Mouse (Mus musculus) midbrain, embryonic 13.5 days (tissue): ENCODE results near the gene Shisal2b. TPM values are rescaled to one million over a fixed set of nuclear protein-coding genes. Genes with fewer than 3 reads are reported as not detected.

Source experiments
- ATAC-seq: fragments of 200-750 bp; cut with Nextera tagmentation; 2 replicates; pipeline ENCODE4 v1.8.0; 2017; ENCODE audit warnings: mild to moderate bottlenecking, moderate TSS enrichment, moderate library complexity
- H3K27ac ChIP-seq: fragments of 300-500 bp; sonication (generic); 2 replicates; pipeline ENCODE4 v1.5.1; 2015; ENCODE audit warnings: inconsistent platforms, mild to moderate bottlenecking, moderate library complexity
- H3K27me3 ChIP-seq: fragments of 300-500 bp; sonication (generic); 2 replicates; pipeline ENCODE4 v1.6.1; 2015; ENCODE audit warnings: mild to moderate bottlenecking, inconsistent platforms
- H3K36me3 ChIP-seq: fragments of 300-500 bp; sonication (generic); 2 replicates; pipeline ENCODE4 v1.6.1; 2015; ENCODE audit warnings: mild to moderate bottlenecking, inconsistent platforms
- H3K4me1 ChIP-seq: fragments of 300-500 bp; sonication (generic); replicated peaks from 2 replicates; pipeline ENCODE4 v1.6.1; 2015; ENCODE audit warnings: inconsistent platforms
- H3K4me2 ChIP-seq: fragments of 300-500 bp; sonication (generic); replicated peaks from 2 replicates; pipeline ENCODE4 v1.6.1; 2015; ENCODE audit warnings: moderate library complexity, mild to moderate bottlenecking, inconsistent platforms
- H3K4me3 ChIP-seq: fragments of 300-500 bp; sonication (generic); replicated peaks from 2 replicates; pipeline ENCODE4 v1.5.1; 2015; ENCODE audit warnings: mild to moderate bottlenecking, inconsistent platforms
- H3K9ac ChIP-seq: fragments of 300-500 bp; sonication (generic); replicated peaks from 2 replicates; pipeline ENCODE4 v1.6.1; 2015; ENCODE audit warnings: mild to moderate bottlenecking, inconsistent platforms
- H3K9me3 ChIP-seq: fragments of 300-500 bp; sonication (generic); 2 replicates; pipeline ENCODE4 v1.6.1; 2016; ENCODE audit warnings: mild to moderate bottlenecking, inconsistent platforms
- WGBS: fragments of 180-500 bp; shearing (Covaris S2); methylation state at CpG from one replicate; pipeline ENCODE4 v1.1.7; 2015; 5-methylcytosine and 5-hydroxymethylcytosine counted together
- polyA plus RNA-seq: library from polyadenylated mRNA; unstranded; fragments of >200 nt; fragmentation: Nextera tagmentation; extraction: Ambion mirVana; gene quantifications from 2 replicates; pipeline ENCODE4 v1.2.1, GENCODE M21; 2015

Gene Shisal2b
- polyA plus RNA-seq, 1 experiment from 2014 or later = 0.71 TPM

GRCm38 (mm10) chr13:104843295-104844089 lies 20.2 kb downstream of the Shisal2b start:
- no peaks in the 10 kb centered on the region for H3K4me1 ChIP-seq
- H3K9me3 ChIP-seq = no peaks in the 10 kb centered on the region
- peaks cover 5% of the 10 kb centered on the region for H3K36me3 ChIP-seq
- 92% methylated on average over 11 of the region's 13 CpGs for WGBS
- no peak overlapping the region for H3K27ac ChIP-seq
- H3K4me2 ChIP-seq = no peak overlapping the region
- H3K4me3 ChIP-seq = no peak overlapping the region
- H3K9ac ChIP-seq = no peak overlapping the region
- H3K27me3 ChIP-seq = no peaks in the 10 kb centered on the region
- ATAC-seq = no peak

DNA sequence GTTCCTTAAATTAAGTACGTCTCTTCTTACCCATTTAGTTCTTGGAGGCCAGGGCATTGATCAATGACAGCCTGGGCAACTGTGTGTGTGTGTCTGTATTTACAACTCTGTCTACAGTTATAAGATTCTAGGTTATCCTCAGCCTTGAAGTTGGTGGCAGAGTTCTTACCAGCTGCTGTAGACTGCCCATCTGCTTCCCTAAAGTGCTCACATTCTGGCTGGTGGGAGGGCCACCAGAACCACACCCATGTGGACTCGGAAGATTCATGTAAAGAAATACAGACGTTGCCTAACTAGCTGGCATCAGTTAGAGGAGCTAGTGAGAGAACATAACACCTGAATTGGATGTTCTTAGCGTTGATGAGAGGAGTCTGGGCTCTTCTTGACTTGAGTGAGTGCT lies 21.8 kb downstream of the Shisal2b start:
- Histone ChIP-seq H3K4me2 (no peak overlapping the region), H3K9ac (no peak overlapping the region), H3K4me1 (no peaks in the 10 kb centered on the region), H3K36me3 (peaks cover 13% of the 10 kb centered on the region), H3K27me3 (no peaks in the 10 kb centered on the region), H3K9me3 (no peaks in the 10 kb centered on the region), H3K27ac (no peak overlapping the region), H3K4me3 (no peak overlapping the region)
- WGBS = 85% methylated on average over 4 of the region's 4 CpGs
- ATAC-seq = no peak

DNA sequence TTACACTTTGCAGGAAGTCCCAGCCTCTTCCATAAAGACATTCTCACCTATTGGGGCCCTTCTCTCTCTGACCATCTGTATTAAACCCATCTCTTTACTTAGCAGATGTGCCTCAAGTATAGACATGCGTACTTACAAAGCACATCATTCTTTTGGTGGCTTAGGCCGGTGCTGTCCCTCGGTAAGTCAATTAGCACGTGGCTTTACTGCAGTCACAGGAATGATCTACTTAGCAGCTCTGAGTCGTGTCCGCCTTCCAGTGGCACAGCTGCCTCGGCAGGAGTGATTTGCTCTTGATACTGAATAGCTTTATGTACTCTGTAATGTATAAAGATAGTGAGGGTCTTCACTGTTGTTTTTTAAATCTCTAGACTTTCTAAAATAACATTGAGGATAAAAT lies 26.1 kb downstream of the Shisal2b start:
- Histone ChIP-seq H3K4me1 (no peaks in the 10 kb centered on the region), H3K4me3 (no peak overlapping the region), H3K27me3 (no peaks in the 10 kb centered on the region), H3K4me2 (no peak overlapping the region), H3K36me3 (peaks cover 39% of the 10 kb centered on the region), H3K9me3 (no peaks in the 10 kb centered on the region), H3K9ac (no peak overlapping the region), H3K27ac (no peak overlapping the region)
- ATAC-seq = no peak
- 82% methylated on average over 7 of the region's 7 CpGs for WGBS

- WGBS = 95% methylated on average over 13 of the region's 13 CpGs
- no peak for ATAC-seq
- no peaks in the 10 kb centered on the region for H3K27me3 ChIP-seq
- H3K27ac ChIP-seq = no peak overlapping the region
- no peak overlapping the region for H3K4me2 ChIP-seq
- H3K9me3 ChIP-seq = no peaks in the 10 kb centered on the region
- H3K36me3 ChIP-seq = peaks cover 61% of the 10 kb centered on the region
- H3K9ac ChIP-seq = no peak overlapping the region
- H3K4me3 ChIP-seq = no peak overlapping the region
- no peaks in the 10 kb centered on the region for H3K4me1 ChIP-seq
Measured at GRCm38 (mm10) chr13:104832811-104833210, 30.9 kb downstream of the Shisal2b start.

DNA sequence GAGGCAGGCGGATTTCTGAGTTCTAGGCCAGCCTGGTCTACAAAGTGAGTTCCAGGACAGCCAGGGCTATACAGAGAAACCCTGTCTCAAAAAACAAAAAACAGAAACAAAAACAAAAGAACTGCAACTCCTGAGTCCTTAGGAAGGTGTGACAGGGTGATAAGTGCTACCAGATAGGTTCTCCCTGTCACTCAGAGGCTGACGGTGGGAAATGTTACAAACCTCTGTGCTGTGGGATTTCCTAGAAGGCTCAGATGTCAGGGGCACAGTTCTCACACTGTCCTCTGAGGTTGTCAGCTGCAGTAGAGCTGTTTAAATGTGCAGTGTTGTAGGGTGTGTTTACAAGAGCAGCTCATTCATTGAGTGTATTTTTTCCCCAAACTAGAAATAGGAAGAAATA lies 38.2 kb downstream of the Shisal2b start:
- Histone ChIP-seq H3K4me2 (no peak overlapping the region), H3K27me3 (no peaks in the 10 kb centered on the region), H3K27ac (no peak overlapping the region), H3K9ac (no peak overlapping the region), H3K4me1 (0 out of 2 replicates have a peak, but pooled peaks cover 4% of the 10 kb centered on the region), H3K4me3 (no peak overlapping the region), H3K36me3 (peaks cover 33% of the 10 kb centered on the region), H3K9me3 (no peaks in the 10 kb centered on the region)
- WGBS = 89% methylated on average over 2 of the region's 2 CpGs
- no peak for ATAC-seq

DNA sequence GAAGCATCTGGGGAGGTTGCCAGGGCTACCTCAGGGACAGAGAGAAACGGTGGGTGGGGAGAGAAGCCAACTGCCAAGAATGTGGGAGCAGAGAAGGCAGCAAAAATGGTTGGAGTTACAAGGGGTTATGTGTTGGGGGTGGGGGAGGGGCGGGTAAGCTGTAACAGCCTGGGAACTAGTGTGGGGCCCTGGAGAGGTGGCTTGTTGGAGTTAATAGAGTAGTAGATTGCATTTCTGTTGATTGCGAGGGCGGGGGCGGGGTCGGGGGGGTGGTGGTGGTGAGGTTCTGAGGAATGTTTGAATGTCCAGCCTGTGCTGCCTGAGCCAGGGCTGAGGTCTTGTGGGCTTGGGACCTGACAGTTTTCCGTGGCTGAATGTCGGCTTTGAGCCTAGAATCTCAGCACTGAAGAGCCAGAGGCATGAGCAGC lies 41.3 kb downstream of the Shisal2b start:
- Histone ChIP-seq H3K27me3 (no peaks in the 10 kb centered on the region), H3K9me3 (no peaks in the 10 kb centered on the region), H3K27ac (no peak overlapping the region), H3K9ac (no peak overlapping the region), H3K4me3 (no peak overlapping the region), H3K36me3 (peaks cover 6% of the 10 kb centered on the region), H3K4me2 (no peak overlapping the region), H3K4me1 (peaks cover 18% of the 10 kb centered on the region)
- 33% methylated on average over 8 of the region's 8 CpGs for WGBS
- peak; percentile 70 for ATAC-seq

GRCm38 (mm10) chr13:104821908-104822307 lies 41.8 kb downstream of the Shisal2b start:
- peaks cover 21% of the 10 kb centered on the region for H3K4me1 ChIP-seq
- no peak overlapping the region for H3K9ac ChIP-seq
- H3K27me3 ChIP-seq = no peaks in the 10 kb centered on the region
- no peak for ATAC-seq
- H3K36me3 ChIP-seq = peaks cover under 1% of the 10 kb centered on the region
- 93% methylated on average over 1 of the region's 1 CpGs for WGBS
- H3K9me3 ChIP-seq = no peaks in the 10 kb centered on the region
- no peak overlapping the region for H3K27ac ChIP-seq
- no peak overlapping the region for H3K4me2 ChIP-seq
- H3K4me3 ChIP-seq = no peak overlapping the region

- no peaks in the 10 kb centered on the region for H3K27me3 ChIP-seq
- H3K9ac ChIP-seq = no peak overlapping the region
- no peaks in the 10 kb centered on the region for H3K36me3 ChIP-seq
- no peak overlapping the region for H3K27ac ChIP-seq
- peaks cover 22% of the 10 kb centered on the region for H3K4me1 ChIP-seq
- H3K4me2 ChIP-seq = no peak overlapping the region
- ATAC-seq = no peak
- no peaks in the 10 kb centered on the region for H3K9me3 ChIP-seq
- H3K4me3 ChIP-seq = no peak overlapping the region
Measured at GRCm38 (mm10) chr13:104821192-104821591, 42.5 kb downstream of the Shisal2b start.

DNA sequence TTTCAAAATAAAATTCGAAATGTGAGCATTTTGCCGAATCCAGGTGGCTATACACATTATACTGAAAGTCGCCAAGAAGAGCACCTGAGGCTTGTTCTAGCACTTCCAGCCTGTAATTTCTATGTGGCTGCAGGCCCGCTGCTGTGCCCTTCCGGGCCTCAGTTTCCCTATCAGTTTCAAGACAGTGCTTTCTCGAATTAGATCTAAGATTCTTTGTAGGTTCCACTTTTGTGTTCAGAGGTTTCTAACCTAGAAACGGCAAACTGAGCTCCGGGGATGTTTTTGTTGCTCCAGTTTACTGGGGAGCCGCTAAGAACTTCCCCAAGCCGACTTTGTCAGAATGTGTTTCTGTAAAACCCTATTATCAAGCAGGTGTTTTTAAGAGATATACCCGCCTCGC lies 46.0 kb downstream of the Shisal2b start:
- peak overlapping the region; percentile 89 for H3K9ac ChIP-seq
- peak overlapping the region; percentile 61 for H3K4me2 ChIP-seq
- H3K36me3 ChIP-seq = no peaks in the 10 kb centered on the region
- H3K27me3 ChIP-seq = no peaks in the 10 kb centered on the region
- ATAC-seq = no peak
- H3K4me3 ChIP-seq = peak overlapping the region; percentile 64
- H3K4me1 ChIP-seq = peaks cover 33% of the 10 kb centered on the region
- no peak overlapping the region for H3K27ac ChIP-seq
- no peaks in the 10 kb centered on the region for H3K9me3 ChIP-seq
- 56% methylated on average over 12 of the region's 12 CpGs for WGBS

GRCm38 (mm10) chr13:104816635-104817571 lies 46.8 kb downstream of the Shisal2b start, which contains the start of gene Cwc27:
Gene Cwc27 (minus strand): TSS chr13:104817142.
- Histone ChIP-seq H3K4me3 (peak within 1 kb of the TSS; percentile 64), H3K4me2 (peak within 1 kb of the TSS; percentile 61), H3K27me3 (no peaks in the 10 kb centered on the region), H3K36me3 (no peaks in the 10 kb centered on the region), H3K9me3 (no peaks in the 10 kb centered on the region), H3K4me1 (peaks cover 30% of the 10 kb centered on the region), H3K9ac (peak within 1 kb of the TSS; percentile 89), H3K27ac (peak within 1 kb of the TSS; percentile 52)
- peak; percentile 96 for ATAC-seq
- WGBS = under 1% methylated on average over 50 of the region's 50 CpGs

DNA sequence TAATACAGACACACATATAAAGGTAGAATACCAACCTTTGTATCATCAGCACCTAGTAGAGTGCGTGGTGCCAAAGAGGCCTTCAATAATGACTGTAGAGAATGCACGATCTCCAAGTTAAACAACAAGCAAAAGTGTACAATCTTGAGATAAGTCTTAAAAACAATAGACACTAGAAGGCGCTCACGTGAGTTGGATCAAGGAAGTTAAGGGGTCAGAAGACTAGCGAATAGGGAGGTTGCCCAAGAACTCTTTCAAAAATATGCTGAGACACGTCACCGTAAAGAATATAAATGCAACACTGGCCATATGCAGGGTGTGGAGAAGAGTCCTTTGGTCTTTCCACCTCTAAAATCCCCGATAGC lies 47.4 kb downstream of the Shisal2b start:
- H3K27ac ChIP-seq = 0 out of 2 replicates have a peak overlapping the region, but pooled peaks have one; percentile 52
- H3K9ac ChIP-seq = peak overlapping the region; percentile 89
- H3K4me1 ChIP-seq = peaks cover 30% of the 10 kb centered on the region
- ATAC-seq = peak; percentile 7
- no peaks in the 10 kb centered on the region for H3K36me3 ChIP-seq
- H3K4me2 ChIP-seq = peak overlapping the region; percentile 61
- no peaks in the 10 kb centered on the region for H3K27me3 ChIP-seq
- peak overlapping the region; percentile 64 for H3K4me3 ChIP-seq
- H3K9me3 ChIP-seq = no peaks in the 10 kb centered on the region
- WGBS = 9% methylated on average over 8 of the region's 8 CpGs

DNA sequence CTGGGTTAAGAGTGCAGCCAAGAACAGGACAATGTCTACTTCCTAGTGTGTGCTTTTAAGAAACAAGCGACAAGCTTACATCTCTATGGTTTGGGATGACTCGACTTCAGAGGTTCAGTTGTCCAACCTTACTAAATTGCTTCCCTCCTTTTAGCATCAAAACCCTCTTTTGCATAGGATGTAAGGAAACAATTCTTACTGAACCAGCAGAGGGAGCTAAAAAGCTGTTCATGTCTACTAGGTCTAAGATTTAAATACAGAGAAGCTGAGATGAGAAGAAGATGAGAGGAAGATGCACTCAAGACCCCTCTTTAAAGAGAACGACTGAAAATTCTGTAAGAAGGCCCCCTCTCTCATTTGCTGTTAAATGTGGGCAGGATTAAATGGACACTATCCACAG lies 58.0 kb downstream of the Shisal2b start:
- no peak for ATAC-seq
- Histone ChIP-seq H3K4me1 (no peaks in the 10 kb centered on the region), H3K9me3 (no peaks in the 10 kb centered on the region), H3K4me2 (no peak overlapping the region), H3K36me3 (peaks cover 28% of the 10 kb centered on the region), H3K27ac (no peak overlapping the region), H3K4me3 (no peak overlapping the region), H3K9ac (no peak overlapping the region), H3K27me3 (no peaks in the 10 kb centered on the region)
- 55% methylated on average over 3 of the region's 3 CpGs for WGBS
